Mouse (Mus musculus): ENCODE data around the gene Ttll1. TPM values are rescaled to one million over a fixed set of nuclear protein-coding genes. Genes with fewer than 3 reads are reported as not detected.
A peak's percentile ranks its signal among the peaks of the same experiment; 100 is the strongest.
"Not testable (repeated sequence)": the region's sequence is repeated elsewhere in the genome, so short reads cannot be mapped to it uniquely, and the experiment has no call there.

Ttll1 gene
- polyA plus RNA-seq, 1 experiment = 15.1 TPM

DNA sequence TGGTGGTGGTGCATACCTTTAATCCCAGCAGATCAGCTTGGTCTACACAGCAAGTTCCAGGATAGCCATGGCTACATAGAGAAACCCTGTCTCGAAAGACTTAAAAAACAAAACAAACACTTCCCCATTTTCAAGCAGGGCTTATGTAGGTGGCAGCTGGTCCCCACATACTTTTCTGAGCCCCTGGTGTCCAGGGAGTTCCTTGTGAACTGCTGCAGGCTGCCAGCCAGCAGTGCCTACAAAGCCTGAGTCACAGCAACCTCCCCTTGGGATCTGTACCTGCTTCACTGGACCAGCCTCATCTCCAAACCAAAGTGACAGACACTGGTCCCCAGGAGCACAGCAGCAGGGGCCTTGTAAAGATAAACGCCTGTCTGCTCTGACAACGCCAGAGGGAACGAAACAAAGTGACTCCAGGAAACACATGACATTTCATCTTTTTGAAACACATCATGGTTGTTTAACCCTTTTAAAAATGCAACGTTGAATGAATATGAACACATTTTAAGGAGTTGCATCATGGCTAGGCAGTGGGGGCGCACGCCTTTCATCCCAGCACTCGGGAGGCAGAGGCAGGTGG is 28.0 kb downstream of the Ttll1 start:
- DNase-seq (ENCODE audit: low spot score) = no peak

DNA sequence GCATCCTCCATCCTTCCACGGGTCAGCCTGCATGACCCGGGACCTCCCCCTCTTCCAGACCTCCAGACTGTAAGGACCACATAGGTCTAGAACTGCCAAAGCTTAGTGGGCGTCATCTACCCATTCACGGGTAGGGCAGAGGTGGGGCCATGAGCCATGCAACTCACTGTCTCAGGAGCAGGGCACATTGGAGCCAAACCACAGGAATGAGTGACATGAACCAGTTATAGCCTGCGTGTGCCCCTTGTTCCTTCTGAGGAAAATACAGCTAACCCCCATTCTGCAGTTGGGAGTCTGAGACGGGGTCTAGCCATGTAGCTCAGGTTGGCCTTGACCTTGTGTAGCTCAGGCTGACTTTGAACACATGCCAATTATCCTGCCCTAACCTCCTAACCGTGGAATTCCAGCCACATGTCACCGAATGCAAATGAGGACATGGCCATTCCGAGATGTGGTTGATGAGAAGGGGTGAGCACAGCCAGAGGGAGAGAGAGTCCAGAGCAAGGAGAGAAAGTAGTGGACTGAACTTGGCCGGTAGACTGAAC is 29.4 kb downstream of the Ttll1 start:
- no peak for DNase-seq (ENCODE audit: low spot score)

DNA sequence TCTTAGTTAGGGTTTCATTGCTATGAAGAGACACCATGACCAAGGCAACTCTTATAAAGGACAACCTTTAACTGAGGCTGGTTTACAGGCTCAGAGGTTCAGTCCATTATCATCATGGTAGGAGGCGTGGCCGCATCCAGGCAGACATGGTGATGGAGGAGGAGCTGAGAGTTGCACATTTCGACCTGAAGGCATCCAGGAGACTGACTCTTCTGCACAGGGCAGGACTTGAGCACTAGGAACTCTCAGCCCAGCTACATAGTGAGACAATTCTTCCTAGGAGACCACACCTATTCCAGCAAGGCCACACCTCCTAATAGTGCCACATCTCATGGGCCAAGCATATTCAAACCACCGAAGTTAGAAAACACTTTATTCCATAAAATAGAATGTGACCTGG is 30.9 kb downstream of the Ttll1 start:
- DNase-seq (ENCODE audit: low spot score) = no peak

DNA sequence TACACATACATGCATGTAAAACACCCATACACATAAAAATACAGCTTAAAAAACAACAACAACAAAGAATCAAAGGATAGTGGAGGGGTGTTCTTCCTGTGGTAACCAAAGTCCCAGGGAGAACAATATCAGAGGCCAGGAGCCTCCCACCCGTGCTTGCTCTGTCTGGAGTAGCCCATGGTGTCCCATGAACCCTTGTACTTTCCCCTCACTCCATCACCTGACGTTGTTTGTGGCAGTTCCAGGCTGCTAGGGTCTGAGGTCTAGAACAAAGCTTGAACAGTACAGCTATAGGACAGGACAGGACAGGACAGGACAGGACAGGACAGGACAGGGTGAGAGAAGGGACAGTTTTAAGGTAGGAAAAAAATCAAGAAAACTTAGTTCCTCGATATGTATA is 32.6 kb downstream of the Ttll1 start:
- DNase-seq (ENCODE audit: low spot score) = no peak

DNA sequence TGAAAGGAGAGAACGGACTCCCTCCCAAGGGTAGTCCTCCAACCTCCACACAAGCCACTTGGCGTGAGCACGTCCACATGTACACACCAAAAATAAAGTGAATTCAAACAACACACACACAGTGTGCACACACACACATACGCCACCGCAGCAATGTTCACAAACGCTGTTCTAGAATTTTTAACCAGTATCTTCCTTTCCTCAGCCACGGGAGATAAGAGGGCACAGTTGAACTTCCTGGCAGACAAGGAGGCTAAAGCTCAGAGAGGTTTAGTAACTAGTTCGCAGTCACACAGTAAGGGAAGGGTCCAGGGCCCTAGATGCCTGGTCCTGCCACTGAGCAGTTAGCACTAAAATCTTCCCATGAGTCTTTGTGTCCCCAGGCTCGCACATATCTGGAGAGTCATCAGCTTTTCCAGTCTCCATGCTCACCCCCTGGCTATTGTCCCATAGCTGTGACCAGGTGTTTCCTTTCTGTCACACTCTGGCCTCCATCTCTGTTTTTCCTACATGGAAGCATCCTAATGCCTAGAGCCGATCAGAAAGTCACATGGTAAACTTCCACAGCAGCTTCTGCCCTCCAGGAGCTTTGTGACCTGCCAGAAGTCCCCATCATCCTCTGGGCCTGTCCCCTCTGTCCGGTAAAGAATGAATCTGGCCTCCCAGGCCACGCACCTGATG is 34.0 kb downstream of the Ttll1 start:
- DNase-seq (ENCODE audit: low spot score) = no peak

DNA sequence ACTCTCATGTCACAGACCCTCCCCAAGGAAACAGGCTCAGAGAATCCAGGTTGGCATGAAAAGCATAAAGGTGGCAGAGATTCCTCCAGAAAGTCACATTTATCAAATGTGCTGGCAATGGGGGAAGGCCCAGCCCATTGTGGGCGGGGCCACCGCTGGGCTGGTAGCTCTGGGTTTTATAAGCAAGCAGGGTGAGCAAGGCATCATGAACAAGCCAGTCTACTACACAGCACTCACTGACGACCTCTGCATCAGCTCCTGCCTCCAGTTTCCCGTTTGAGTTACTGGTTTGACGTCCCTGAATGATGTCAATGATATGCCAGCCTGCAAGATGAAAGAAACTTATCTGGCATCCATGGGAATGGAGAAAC is 36.2 kb downstream of the Ttll1 start:
- DNase-seq (ENCODE audit: low spot score) = no peak

DNA sequence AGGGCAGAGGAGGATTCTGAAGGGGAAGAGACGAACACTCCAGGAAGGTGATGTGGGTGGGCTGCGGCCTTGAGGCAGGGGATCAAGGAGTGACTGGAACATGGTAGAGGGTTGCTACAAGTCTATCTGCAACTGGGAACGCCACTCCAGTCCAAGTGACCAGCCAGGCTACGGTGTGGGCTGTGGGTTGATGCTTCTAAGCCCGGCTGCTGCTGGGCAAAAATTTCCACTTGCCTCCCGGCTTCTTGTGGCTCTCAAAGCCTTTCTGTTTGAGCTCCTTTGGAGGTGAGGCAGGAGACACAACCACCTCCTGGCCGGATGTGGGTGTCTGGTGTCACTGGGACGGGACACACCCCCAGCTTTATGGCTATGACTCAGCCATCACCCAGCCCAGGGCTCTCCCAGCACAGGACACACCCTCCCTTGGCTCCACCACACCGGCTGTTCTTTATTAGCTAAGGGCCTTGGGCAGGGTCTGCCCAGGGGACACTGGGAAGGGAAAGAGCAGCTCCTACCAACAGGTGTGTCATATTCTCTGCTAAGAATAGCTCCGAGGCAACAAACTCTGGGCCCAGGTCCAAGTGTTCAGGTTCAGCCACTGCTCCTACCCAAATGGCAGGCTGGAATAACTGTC is 36.7 kb downstream of the Ttll1 start:
- peak; percentile 51 for DNase-seq (ENCODE audit: low spot score)

DNA sequence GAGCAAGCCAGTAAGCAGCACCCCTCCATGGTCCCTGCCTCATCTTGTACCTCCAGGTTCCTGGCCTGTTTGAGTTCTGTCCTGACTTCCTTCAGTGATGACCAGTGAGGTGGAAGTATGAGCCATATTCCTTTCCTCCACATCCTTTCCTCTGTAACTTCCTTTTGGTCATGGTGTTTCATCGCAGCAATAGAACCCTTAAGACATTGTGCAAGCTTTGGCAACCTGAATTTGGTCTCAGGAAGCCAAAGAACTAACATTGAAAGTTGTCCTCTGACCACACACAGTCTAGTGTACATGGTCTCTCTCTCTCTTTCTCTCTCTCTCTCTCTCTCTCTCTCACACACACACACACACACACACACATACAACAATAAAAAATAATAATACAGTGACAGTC is 37.4 kb downstream of the Ttll1 start:
- no peak for DNase-seq (ENCODE audit: low spot score)

DNA sequence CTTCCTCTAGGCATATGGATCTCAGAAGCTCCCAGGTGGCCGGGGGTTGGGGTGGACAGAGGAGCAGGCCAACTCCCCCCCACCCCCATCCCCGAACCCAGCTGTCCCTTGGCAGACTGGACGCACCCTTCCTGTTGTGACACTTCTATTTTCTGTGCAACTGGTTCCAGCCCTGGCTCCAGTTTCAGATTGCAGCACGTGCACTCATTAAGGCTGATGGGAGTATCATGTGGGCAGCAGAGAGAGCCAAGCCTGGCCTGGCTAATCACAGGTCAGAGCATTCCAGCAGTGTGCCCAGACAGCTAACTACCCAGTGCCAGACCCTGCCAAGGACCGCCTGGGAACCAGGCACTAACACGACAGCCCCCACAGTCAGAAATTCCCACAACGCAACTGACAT is 39.2 kb downstream of the Ttll1 start:
- no peak for DNase-seq (ENCODE audit: low spot score)

DNA sequence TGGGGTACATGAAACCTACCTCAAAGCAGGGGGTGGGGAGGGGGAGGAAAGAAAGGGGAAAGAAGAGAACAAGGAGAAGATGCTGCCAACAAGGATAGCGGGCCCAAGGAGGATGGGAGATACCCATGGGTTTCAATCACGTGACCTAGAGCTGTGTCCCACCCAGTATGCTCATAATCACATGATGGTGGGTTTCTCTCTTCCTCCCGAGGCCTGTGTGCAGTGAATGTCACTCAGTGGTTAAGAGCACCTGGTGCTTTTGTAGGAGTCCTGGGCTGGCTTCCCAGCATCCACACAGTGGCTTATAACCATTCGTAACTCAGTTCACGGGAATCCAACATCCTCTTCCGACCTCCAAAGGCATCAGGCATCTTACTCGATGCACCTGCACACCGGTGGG is 40.2 kb downstream of the Ttll1 start:
- no peak for DNase-seq (ENCODE audit: low spot score)

DNA sequence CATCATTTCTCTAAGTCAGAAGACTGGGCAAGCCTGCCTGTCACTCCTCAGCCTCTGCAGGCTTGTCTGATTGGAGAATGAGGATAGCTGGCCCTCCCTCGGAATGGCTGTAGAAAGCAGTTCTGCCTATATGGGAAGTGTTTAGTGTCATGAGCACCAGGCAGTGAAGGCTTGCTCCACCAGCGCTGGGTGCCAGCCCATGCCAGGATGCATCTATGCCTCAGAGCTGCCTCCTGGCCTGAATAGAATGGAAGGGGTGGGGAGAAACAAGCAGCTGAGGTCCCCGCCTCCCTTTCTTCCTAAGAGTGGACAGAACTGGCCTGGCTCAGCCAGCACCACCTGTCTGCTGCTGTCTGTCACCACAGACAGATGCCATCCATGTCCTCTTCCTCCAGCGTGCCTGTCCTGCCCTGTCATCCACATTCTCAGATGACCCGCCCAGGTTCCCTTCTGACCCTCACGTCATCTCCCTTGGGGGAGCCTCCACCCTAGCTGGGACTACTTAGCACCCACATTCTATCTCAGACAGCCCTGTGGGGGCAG is 41.3 kb downstream of the Ttll1 start:
- no peak for DNase-seq (ENCODE audit: low spot score)

DNA sequence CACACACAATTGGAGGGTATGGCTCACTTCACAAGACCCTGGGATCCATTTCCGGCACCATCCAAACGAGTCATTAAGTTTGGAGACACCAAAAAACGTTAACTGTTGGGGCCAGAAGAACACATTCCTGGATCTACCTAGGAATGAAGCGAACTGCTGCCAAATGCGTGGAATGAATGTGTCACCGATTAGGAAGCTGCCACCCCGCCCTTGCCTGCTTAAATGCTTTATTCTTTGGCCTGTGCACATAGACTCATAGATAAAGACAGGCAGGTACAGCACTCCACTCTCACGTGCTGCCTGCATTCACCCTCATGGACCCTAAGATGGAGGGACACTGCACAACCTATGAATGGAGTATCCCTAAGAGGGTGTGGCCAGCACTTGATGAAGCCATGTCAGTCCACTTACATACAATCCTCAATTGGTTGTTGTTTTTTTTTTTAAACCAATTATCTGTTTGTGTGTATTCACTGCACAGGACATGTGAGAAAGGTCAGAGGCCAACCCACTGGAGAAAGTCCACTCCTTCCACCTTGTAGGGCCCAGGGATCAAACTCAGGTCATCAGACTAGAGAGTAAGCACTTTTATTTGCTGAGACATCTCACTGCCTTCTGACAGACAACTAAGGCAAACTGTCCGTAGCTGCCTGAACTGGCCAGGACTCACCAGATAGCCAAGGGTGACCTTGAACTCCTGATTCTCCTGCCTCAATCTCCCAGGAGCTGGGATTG is 43.3 kb downstream of the Ttll1 start:
- no peak for DNase-seq (ENCODE audit: low spot score)

DNA sequence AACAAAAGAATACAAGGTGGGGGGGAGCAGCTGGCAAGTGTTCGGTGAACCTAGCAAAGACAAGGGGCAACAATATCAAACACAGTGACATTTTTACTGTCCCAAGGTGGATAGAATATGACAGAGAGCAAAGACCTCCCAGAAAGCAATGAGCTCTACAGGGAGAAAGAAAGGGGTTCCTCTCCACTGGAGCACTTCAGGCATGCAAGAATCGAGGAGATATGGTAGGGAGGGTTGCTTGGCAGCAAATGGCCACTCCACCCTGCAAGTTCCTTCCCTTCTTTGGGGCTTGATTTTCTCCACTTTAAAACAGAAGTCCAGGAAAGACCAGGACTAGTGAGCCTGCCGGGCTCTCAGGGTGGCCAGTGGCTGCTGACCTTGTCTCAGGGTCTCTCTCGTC is 44.4 kb downstream of the Ttll1 start:
- no peak for DNase-seq (ENCODE audit: low spot score)

DNA sequence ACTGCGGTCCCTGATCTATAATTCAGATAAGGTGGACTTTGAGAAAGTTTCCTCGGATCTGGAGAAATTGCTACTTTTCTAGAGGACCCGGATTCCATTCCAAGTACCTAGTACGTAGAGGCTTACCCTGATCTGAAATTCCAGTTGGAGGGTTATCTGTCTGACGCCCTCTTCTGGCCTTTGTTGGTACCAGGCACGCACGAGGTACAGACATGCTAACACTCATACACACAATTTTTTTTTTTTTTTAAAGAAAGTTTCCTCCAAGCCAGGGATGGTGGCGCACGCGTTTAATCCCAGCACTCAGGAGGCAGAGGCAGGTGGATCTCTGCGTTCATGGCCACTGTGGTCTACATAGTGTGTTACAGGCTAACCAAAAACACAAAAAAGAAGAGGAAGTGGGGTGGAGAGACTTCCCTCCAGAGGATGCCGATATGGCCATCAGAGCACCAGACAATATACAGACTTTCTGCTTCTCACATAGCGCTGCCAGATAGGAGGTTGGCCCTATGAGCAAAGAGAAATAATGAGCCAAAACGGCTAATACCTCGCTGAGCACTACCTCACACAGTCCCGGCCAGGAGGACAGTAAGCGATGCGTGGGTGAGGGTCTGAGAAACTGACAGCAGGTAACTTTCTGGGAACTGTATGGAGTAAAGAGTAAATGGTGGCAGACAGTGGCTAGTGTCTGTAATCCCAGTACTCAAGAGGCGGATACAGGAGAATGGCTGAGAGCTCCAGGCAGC is 45.6 kb downstream of the Ttll1 start:
- DNase-seq (ENCODE audit: low spot score) = no peak

DNA sequence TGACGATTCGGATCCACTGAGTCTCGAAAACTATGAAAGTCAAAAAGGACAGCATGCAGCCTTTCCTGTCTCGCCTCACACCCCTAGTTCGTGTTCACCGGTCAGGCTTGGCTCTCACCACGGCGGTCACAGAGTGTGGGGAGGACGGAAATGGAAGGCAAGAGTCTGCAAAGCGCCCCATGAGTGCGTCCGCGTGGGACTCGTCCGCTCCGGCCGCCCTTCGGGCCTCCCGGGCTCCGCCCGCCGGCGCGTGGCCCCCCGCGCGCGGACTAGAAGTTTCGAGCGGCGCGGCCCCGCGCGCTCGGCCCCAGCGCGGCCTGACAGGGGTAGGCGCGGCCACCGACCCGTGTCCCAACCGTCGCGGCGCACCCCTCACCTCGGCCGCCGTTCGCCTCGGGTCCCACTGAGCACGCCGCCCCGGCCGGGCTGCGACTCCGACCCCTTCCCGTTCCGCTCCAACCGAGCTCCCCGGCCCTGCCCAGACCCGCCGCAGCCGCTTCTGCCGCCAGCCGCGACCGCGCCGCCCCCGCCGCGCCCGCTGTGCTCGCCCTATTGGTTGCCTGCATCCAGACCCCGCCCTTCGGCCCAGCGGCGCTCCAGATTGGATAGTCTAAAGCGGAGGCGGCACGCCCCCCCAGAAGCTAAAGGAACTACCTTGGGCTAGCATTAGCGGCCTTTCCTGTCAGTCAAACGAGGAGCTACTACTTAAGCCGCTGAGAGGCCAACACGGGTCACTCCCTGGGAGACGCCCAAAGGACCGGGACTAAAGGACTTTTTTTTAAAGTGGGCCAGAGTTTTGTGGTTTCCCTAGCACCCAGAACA is 46.4 kb downstream of the Ttll1 start, which contains the start of gene Pacsin2:
Pacsin2 (minus strand) TSS at position 524 of the 822 bp plus-strand sequence.
- peak; percentile 98 for DNase-seq (ENCODE audit: low spot score)

DNA sequence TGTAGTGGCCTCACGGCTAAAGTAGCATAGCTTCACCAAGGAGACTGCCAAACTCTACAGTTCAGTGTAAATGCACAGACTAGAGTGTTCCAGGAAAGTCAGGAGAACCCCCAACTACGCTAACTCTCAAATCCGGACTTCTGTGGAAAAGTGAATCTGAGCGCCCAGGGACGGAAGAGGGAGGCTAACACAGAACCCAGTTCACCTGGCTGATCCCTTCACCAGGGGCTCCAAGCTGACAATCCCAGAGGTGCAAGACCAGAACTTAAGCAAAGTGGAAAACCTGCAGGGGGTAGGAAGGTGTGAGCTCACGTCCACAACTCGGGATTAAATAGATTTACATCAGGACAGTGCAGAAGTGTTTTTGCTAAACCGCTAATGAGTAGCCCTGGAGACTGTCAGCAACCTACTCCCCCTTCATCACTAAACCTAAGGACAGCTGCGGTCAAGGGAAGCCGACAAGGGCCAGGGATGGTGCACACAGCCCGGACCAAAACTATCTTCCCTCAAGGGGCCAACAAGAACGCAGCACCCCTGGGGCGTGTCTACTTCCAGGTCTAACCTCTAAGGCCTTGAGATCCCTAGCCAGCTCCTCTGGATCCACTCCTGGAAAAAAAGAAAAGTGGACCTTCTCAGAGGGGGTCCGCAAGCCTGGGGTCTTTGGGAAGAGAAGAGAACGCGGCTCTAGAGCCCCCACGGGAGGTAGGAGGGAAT is 47.2 kb downstream of the Ttll1 start:
- DNase-seq (ENCODE audit: low spot score) = no peak

DNA sequence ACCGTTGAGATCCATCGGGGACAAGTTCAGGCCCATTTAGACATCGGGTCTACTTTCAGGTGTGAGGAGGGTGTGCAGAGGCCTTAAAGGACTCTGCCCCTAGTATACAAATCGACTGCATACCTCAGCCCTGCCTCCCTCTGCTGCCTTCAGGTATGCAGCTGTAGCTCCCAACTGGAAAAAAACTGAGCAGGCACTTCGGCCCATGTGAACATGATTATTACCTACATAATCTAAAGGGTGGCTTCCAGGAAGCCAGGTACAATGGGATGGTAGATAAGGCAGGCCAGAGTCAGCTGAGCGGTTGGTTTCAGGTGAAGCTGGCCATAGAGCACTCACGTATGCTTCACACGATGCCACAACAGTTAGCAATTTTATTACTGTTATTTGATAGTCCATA is 48.3 kb downstream of the Ttll1 start:
- not testable (repeated sequence) for DNase-seq (ENCODE audit: low spot score)

DNA sequence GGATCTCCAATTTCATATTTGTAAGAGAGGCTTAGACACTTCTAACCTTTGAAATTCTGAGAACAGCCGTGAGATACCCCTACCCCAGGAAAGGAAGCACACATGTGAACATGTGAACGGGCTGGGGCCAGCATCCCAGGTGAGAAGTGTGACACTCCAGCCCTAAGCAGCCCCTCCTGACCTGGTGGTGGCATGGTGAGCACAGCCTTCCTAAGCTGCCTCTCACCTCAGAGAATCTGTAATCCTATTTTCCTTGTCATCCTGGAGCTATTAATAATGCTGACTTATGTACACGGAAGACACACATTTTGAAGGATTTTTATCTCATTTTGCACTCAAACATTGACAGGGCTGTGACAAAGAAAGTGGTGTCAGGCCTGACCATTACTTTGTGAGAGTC is 49.8 kb downstream of the Ttll1 start:
- DNase-seq (ENCODE audit: low spot score) = no peak

DNA sequence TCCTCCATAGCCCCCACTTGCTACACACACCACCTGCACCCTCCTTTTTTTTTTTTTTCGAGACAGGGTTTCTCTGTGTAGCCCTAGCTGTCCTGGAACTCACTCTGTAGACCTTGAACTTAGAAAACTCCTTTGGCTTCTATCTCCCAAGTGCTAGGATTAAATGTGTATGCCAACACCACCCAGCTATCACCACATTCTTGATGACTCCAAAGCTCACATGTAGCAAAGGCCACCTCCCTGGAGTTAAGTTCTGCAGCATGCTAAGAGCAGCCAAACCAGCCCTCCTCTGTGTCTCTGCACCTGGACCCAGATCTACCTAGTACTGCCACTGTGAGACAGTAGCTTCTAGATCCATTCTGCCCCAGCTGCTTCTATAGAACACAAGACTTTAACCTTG is 53.2 kb downstream of the Ttll1 start:
- no peak for DNase-seq (ENCODE audit: low spot score)

DNA sequence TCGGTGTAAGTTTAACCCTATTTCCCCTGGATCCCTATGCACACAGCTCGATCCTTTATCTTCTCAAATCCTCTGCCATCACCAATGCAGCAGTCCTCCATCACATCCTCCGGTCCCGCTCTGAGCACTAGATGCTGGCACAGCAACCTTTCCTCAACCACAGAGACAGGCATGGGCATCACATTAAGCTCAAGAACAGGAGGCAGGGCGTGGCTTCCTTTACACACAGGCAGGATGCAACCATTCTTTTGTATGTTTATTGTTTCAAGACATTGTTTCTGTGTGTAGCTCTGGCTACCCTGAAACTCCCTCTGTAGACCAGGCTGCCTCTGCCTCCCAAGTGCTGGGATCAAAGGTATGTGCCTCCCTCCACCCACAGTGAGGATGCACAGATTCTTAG is 55.1 kb downstream of the Ttll1 start:
- no peak for DNase-seq (ENCODE audit: low spot score)
